1 mouse cellular context compared by ENCODE assay signal in the genomic region with DNA sequence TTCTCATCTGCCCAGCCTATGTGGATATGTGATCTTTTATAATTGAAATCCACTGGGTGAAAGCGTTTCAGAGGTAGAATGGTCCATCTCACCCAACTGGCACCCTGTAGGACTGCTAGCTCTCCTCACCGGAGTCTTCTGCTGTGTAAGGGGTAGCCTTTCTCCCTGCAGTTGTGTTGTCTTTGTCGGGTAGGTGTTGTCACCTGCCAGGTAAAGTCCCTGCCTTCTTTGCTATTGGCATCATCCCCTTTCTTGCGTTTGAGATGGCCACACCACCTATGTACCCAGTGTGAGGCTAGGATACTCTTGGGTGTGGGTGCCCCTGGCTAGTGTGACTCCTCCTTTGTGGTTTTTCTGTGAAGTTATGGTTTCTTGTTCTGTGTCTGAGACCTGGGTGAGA.
TF ChIP-seq lines count a peak whose summit lies in the region.

No protein-coding gene starts in this region.

TF ChIP-seq in MEL, 35 proteins besides CTCF, POLR2A, EP300 and RAD21 (continued from another document):
- no peak for TF ChIP-seq GATA1 (IDR thresholded peaks at IDR 0.05; ENCODE audit: low read depth, low read length)
- no peak for TF ChIP-seq HCFC1 (IDR thresholded peaks at IDR 0.05; ENCODE audit: low read depth, low read length)
- TF ChIP-seq POLR2AphosphoS2 (IDR thresholded peaks at IDR 0.05; ENCODE audit: low read length), result no peak
- no peak for TF ChIP-seq MXI1 (IDR thresholded peaks at IDR 0.05; ENCODE audit: low read depth, low read length)
- TF ChIP-seq MAFK (IDR thresholded peaks at IDR 0.05; ENCODE audit: borderline replicate concordance, low read depth, low read length), result no peak
- TF ChIP-seq MAZ (IDR thresholded peaks at IDR 0.05; ENCODE audit: low read depth, low read length), result no peak
- TF ChIP-seq MEF2A (IDR thresholded peaks at IDR 0.05; ENCODE audit: extremely low read depth, insufficient replicate concordance, low read depth, low read length, poor library complexity, severe bottlenecking), result no peak
- no peak for TF ChIP-seq CHD1 (IDR thresholded peaks at IDR 0.05; ENCODE audit: low read depth, low read length)
- TF ChIP-seq E2F4 (IDR thresholded peaks at IDR 0.05; ENCODE audit: borderline replicate concordance, low read depth, low read length), result no peak
- no peak for TF ChIP-seq ZC3H11A (IDR thresholded peaks at IDR 0.05; ENCODE audit: low read depth, low read length)
- TF ChIP-seq UBTF (IDR thresholded peaks at IDR 0.05; ENCODE audit: borderline replicate concordance, insufficient read depth, low read depth, low read length), result no peak
- no peak for TF ChIP-seq NRF1 (IDR thresholded peaks at IDR 0.05; ENCODE audit: insufficient read depth, low read depth, low read length, poor library complexity, severe bottlenecking)
- no peak for TF ChIP-seq TCF12 (IDR thresholded peaks at IDR 0.05; ENCODE audit: low read depth, low read length)
- no peak for TF ChIP-seq SIN3A (IDR thresholded peaks at IDR 0.05; ENCODE audit: low read length)
- TF ChIP-seq TBP (IDR thresholded peaks at IDR 0.05; ENCODE audit: low read depth, low read length), result no peak
